Mouse (Mus musculus): ENCODE measurements around the gene Defb47.

Defb47 gene

GRCm38 (mm10) chr14:62997777-62998176, at the start of gene Defb47:
Gene Defb47 (plus strand): TSS chr14:62998077.
- no peak for DNase-seq (ENCODE audit: low spot score in 2 of 2)

DNA sequence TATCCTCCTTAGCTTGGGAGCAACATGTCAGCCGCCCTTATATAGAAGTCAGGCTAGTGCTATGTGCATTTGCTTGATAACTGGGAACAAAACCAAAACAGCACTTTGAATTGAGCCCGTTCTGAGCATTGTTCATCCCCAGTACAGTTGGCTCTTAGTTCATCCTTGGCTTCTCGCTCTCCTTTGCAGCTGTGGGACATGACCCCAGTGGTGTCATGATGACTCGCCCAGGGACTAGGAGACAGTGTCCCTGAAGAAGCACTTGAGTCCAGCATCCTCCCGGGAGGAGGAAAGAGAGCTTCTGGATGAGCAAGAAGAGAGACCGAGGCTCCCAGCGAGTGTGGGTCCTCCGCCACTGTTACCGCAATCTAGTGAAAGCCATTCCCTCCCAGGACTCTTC, 41.8 kb upstream of the Defb47 start:
- no peak for DNase-seq (ENCODE audit: low spot score in 2 of 2)

- no peak for DNase-seq (ENCODE audit: low spot score in 2 of 2)
Measured at GRCm38 (mm10) chr14:62963632-62964031, 34.2 kb upstream of the Defb47 start.

DNA sequence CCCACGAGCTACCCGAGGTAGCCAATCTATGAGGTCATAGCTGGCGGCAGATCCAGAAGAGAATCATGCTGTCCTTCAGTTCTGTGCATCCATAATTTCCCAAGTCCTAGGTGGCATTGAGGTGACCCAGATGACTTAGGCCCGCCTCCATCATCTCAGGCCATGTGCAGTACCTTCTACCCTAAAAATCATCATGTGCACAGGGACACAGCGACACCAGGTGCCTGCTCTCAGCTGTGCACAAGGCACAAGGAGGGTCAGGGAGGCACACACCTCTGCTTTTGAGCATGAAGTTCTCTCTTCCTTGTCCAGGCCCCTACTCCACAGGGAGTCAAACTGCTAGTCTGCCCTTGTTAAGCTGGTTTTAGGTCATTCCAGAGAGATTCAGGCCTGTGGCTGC, 32.5 kb upstream of the Defb47 start:
- no peak for DNase-seq (ENCODE audit: low spot score in 2 of 2)

GRCm38 (mm10) chr14:62965811-62966520, 31.9 kb upstream of the Defb47 start:
- no peak for DNase-seq (ENCODE audit: low spot score in 2 of 2)

GRCm38 (mm10) chr14:62975046-62975445, 22.8 kb upstream of the Defb47 start:
- peak; percentile 41 to 62 for DNase-seq (ENCODE audit: low spot score in 2 of 2)

GRCm38 (mm10) chr14:62979815-62980214, 18.1 kb upstream of the Defb47 start:
- DNase-seq (ENCODE audit: low spot score in 2 of 2) = no peak

GRCm38 (mm10) chr14:62984410-62984809, 13.5 kb upstream of the Defb47 start, which contains the start of gene Defb48:
Gene Defb48 (minus strand): TSS chr14:62984510.
- no peak for DNase-seq (ENCODE audit: low spot score in 2 of 2)

- no peak for DNase-seq (ENCODE audit: low spot score in 2 of 2)
Measured at GRCm38 (mm10) chr14:62991271-62991670, 6.6 kb upstream of the Defb47 start.

- no peak for DNase-seq (ENCODE audit: low spot score in 2 of 2)
Measured at GRCm38 (mm10) chr14:62991849-62992510, 5.9 kb upstream of the Defb47 start.

DNA sequence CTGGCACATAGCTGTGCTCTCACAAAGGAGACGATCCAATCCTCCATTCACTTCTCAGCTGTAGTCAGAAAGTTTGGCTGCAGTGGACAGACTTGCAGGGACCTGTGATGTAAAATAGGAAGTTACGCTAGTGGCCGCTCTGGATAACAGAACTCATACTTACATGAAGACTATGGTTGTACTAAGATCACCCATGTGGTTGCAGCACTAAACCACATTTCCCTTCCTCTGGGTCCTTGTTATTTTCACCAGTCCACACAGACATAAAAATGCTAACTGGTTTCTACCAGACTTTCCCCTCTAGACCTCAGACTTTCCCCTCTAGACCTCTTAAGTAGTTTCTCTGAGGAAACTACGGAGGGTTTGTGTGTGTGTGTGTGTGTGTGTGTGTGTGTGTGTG, 1.1 kb downstream of the Defb47 start:
- no peak for DNase-seq (ENCODE audit: low spot score in 2 of 2)

GRCm38 (mm10) chr14:63002588-63002987, 4.7 kb downstream of the Defb47 start:
- DNase-seq (ENCODE audit: low spot score in 2 of 2) = no peak

DNA sequence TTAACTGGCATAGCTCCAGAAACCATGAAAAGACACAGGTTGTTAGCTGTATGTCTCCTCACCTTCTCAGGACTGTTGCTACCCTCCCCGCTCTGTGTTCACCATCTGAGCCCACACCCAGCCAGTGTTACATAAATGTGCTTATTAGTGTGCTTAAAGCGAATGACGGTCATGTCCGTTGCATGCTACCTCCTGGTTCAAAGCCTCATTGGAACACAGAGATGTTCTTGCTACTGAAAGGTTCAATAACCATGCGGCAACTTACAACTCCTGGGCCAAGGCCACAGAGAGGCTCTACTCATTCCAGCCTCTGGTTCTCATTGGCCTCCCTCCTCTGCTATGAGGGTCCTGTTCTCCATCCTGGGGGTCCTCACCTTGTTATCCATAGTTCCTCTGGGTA, 13.6 kb downstream of the Defb47 start, which contains the start of gene Defb43:
Defb43 (plus strand) TSS at position 301 of the 400 bp plus-strand sequence.
- DNase-seq (ENCODE audit: low spot score in 2 of 2) = no peak

- no peak for DNase-seq (ENCODE audit: low spot score in 2 of 2)
Measured at GRCm38 (mm10) chr14:63013082-63013481, 15.2 kb downstream of the Defb47 start.

DNA sequence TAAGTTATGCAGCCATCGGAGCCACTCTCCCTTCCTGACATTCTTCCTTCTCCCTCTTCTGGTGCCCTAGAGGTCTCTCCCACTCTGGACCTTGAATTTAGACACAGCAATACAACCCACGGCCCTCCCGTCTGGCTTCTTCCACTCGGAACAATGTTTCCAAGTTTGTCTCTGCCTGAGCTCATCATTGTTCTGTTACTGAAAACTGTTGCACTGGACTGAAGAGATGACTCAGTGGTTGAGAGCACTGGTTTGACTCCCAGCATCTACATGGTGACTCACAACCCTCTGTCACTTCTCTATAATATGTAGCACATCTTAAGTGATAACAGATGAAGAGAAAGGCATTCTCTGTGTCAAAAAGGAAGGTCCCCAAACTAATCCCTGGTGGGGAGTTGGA, 16.8 kb downstream of the Defb47 start:
- no peak for DNase-seq (ENCODE audit: low spot score in 2 of 2)

DNA sequence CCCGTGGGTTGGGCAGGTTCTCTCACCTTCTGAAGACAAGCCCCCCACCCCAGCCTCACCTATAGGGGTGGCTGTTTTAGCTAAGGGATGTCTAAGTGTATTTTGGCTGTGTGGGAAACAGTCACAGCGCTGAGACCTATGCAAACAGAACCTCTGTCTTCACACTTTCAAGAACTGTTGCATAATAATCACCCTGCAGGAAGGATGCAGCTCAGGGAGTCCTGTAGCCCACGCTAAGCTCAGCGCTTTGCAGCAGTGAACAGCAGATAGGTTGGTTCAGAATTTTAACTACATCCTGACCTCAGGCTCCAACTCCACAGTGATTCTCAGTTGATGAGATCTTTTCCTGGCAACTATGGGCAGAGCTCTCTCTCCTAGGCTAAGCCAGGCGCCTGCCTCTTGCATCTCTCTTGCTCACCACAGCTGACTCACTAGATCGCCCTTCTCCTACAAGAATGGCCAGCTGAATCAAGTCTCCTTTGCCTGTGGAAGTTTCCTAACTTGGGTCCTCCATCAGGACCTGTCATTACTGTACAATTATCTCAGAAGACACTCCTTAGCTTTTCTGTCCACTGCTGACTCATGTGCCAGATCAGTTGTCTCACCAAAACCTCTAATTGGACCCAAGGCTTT, 22.8 kb downstream of the Defb47 start:
- peak; percentile 5 for DNase-seq (ENCODE audit: low spot score in 2 of 2)

- no peak for DNase-seq (ENCODE audit: low spot score in 2 of 2)
Measured at GRCm38 (mm10) chr14:63046691-63047090, 48.8 kb downstream of the Defb47 start, which contains the start of gene Defb42. Gene Defb42 (plus strand): TSS chr14:63046991.

DNA sequence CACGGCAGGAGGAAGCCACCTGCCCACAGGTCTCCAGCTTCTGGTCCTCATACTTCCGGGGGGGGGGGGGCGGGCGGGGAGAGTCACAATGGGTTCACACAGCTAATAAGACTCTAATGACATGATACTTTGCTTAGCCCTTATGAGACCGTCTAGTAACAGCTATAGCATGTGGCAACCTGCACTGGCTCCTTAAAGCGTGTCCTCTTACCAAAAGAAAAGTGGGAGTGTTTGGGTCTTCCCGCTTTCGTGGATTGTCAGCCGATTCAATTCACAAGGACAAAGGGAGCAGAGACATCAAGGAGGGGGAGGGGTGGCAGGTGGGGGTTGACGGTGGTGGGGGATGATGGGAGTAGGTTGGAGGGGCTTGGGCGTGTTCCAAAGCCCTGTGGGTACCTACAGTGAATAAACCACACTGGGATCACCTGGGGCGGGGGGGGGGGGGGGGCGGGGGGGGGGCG, 52.1 kb downstream of the Defb47 start, which contains the start of gene Defb30:
Defb30 (minus strand) TSS at position 51 of the 461 bp plus-strand sequence.
- DNase-seq (ENCODE audit: low spot score in 2 of 2) = no peak

Measured in frontal cortex, postnatal 25 days (tissue).